Mouse (Mus musculus): ENCODE data around the gene Sult1a1. TPM values are rescaled to one million over a fixed set of nuclear protein-coding genes. Genes with fewer than 3 reads are reported as not detected.

The Sult1a1 gene
- polyA plus RNA-seq, 2 experiments: 4.5 to 15.2 TPM

DNA sequence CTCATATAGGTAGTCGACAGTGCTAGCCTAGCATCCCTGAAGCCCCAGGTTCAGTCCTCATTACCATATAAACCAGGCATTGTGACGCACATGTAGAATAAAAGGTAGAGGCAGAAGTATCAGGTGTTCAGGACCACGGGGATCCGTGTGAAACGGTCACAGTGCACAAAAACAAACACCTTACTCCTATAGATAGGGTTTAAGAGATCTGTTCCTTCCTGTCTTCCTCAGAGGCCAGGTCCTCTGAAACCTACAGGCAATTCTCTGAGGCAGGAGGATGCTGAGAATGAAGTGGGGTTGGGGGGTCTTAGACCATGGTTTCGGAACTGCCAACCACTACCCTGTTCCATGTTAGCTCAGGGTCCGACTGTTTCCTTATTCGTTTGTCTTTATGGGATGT lies 21.6 kb upstream of the Sult1a1 start:
- Histone ChIP-seq H3K9me3 (ENCODE audit: control insufficient read depth, low read length) (no peaks in the 10 kb centered on the region), H3K4me3 (ENCODE audit: insufficient read depth in 1 of 2, low read depth in 2 of 2, low read length in 2 of 2) (no peak overlapping the region), H3K27me3 (ENCODE audit: control insufficient read depth, insufficient read depth, low read length) (no peaks in the 10 kb centered on the region), H3K4me2 (ENCODE audit: low read depth) (no peak overlapping the region), H3K9ac (replicated peaks) (no peak overlapping the region), H3K36me3 (replicated peaks; ENCODE audit: control insufficient read depth, insufficient read depth, low read depth) (no peaks in the 10 kb centered on the region), H3K27ac (no peak overlapping the region), H3K4me1 (replicated peaks; ENCODE audit: control insufficient read depth in 2 of 2, insufficient read depth in 2 of 2, low read length in 1 of 2) (peaks cover 4 to 10% of the 10 kb centered on the region in 2 experiments; a peak in 3 of 4 replicates)
- ATAC-seq (ENCODE audit: insufficient read depth) (no peak), DNase-seq (ENCODE audit: low read depth in 3 of 3, low spot score in 3 of 3) (no peak)
- TF ChIP-seq CTCF (IDR thresholded peaks at IDR 0.05; ENCODE audit: low read depth): no peak
- TF ChIP-seq EP300 (IDR thresholded peaks at IDR 0.05; ENCODE audit: low read depth): no peak
- WGBS (ENCODE audit: insufficient replicate concordance): 79% methylated on average over 8 of the region's 8 CpGs

DNA sequence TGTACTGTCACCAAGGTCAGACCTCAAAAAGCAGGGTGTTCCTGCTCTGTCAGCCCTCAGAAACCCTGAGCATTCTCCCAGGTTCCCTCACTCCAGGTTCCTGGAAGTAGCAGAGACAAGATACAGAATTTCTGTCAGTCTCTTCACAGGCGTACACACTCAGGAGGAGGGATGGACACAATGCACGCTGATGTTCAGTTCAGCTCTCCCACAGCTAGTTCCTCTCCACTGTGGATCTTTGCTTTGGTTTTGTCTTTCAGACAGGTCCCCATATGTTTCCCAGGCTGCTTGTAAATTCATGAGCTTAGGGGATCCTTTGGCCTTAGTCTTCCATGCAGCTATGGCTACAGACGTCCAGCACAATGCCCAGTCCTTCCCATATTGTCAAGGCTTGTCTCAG lies 20.7 kb upstream of the Sult1a1 start:
- ATAC-seq (ENCODE audit: insufficient read depth): no peak
- Histone ChIP-seq H3K9ac (replicated peaks) (peak overlapping the region; percentile 65), H3K4me3 (ENCODE audit: insufficient read depth in 1 of 2, low read depth in 2 of 2, low read length in 2 of 2) (peak overlapping the region; percentile 70 to 75), H3K9me3 (ENCODE audit: control insufficient read depth, low read length) (no peaks in the 10 kb centered on the region), H3K4me2 (ENCODE audit: low read depth) (peak overlapping the region; percentile 91), H3K27ac (no peak overlapping the region), H3K4me1 (replicated peaks; ENCODE audit: control insufficient read depth in 2 of 2, insufficient read depth in 2 of 2, low read length in 1 of 2) (peaks cover 4 to 10% of the 10 kb centered on the region in 2 experiments; a peak in 3 of 4 replicates), H3K27me3 (ENCODE audit: control insufficient read depth, insufficient read depth, low read length) (no peaks in the 10 kb centered on the region), H3K36me3 (replicated peaks; ENCODE audit: control insufficient read depth, insufficient read depth, low read depth) (no peaks in the 10 kb centered on the region)
- WGBS (ENCODE audit: insufficient replicate concordance): 58% methylated on average over 3 of the region's 3 CpGs
- DNase-seq (ENCODE audit: low read depth in 3 of 3, low spot score in 3 of 3): no peak
- TF ChIP-seq EP300 (IDR thresholded peaks at IDR 0.05; ENCODE audit: low read depth) (no peak), CTCF (IDR thresholded peaks at IDR 0.05; ENCODE audit: low read depth) (no peak)

DNA sequence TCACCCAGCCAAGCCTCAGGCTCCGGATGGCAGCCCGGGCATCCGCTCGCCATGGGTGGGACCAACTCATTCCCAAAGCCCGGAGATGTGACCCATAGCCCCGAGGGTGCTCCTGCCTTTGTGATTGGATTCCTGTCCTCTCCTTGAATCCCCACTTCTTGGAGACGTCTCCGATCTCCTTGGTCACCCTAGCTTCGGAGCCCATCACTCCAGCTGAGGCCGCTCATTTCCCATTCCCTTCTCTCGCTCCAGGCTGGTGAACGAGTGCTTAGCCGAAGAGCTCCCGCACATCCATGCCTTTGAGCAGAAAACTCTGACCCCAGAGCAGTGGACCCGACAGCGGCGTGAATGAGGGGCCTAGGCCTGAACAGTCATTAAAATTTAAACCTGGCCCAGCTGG lies 20.1 kb upstream of the Sult1a1 start:
- TF ChIP-seq CTCF (IDR thresholded peaks at IDR 0.05; ENCODE audit: low read depth) (no peak), EP300 (IDR thresholded peaks at IDR 0.05; ENCODE audit: low read depth) (no peak)
- DNase-seq (ENCODE audit: low read depth in 3 of 3, low spot score in 3 of 3): no peak
- Histone ChIP-seq H3K9me3 (ENCODE audit: control insufficient read depth, low read length) (no peaks in the 10 kb centered on the region), H3K4me2 (ENCODE audit: low read depth) (peak overlapping the region; percentile 91), H3K36me3 (replicated peaks; ENCODE audit: control insufficient read depth, insufficient read depth, low read depth) (no peaks in the 10 kb centered on the region), H3K27ac (no peak overlapping the region), H3K27me3 (ENCODE audit: control insufficient read depth, insufficient read depth, low read length) (no peaks in the 10 kb centered on the region), H3K4me1 (replicated peaks; ENCODE audit: control insufficient read depth in 2 of 2, insufficient read depth in 2 of 2, low read length in 1 of 2) (peaks cover 4 to 9% of the 10 kb centered on the region in 2 experiments; a peak in 3 of 4 replicates), H3K9ac (replicated peaks) (peak overlapping the region; percentile 65), H3K4me3 (ENCODE audit: insufficient read depth in 1 of 2, low read depth in 2 of 2, low read length in 2 of 2) (peak overlapping the region; percentile 70 to 75)
- ATAC-seq (ENCODE audit: insufficient read depth): no peak
- 3% methylated on average over 17 of the region's 17 CpGs for WGBS (ENCODE audit: insufficient replicate concordance)

DNA sequence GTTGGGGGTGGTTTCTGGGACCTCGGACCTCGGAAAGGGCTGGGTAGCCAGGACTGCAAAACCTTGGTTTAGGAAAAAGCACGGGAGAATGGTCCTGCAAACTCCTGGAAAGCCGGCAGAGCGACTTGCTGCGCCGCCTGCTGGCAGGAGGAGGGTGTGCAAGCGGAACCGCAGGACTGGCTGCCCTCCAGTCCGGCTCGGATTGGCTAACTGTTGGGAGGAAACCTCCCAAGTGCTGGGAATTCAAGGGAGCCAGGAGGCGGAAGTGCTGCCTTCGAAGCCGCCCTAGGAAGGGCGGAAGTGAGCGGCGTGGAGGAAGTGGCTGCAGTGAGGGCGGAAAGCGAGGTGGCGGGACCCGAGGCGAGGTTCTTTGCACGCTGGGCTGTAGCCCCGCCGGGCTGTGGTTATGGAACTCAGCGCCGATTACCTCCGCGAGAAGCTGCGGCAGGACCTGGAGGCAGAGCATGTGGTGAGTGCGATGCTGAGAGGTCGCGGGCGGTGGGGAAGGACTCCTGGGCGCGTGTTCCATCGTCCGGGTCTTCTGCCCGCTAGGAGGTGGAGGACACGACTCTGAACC lies 19.5 kb upstream of the Sult1a1 start, which contains the start of gene Slx1b:
TSS of gene Slx1b (minus strand) at position 154 of the 577 bp plus-strand sequence.
- ATAC-seq (ENCODE audit: insufficient read depth): peak; percentile 96
- TF ChIP-seq CTCF (IDR thresholded peaks at IDR 0.05; ENCODE audit: low read depth) (peak; percentile 98), EP300 (IDR thresholded peaks at IDR 0.05; ENCODE audit: low read depth) (0 out of 2 replicates have a peak, but pooled peaks have one; percentile 15)
- no peaks in the 10 kb centered on the region for H3K9me3 ChIP-seq (ENCODE audit: control insufficient read depth, low read length)
- H3K4me2 ChIP-seq (ENCODE audit: low read depth): peak within 1 kb of the TSS; percentile 91
- peak; percentile 95 to 97 (median 96) for DNase-seq (ENCODE audit: low read depth in 3 of 3, low spot score in 3 of 3)
- H3K4me1 ChIP-seq (replicated peaks; ENCODE audit: control insufficient read depth in 2 of 2, insufficient read depth in 2 of 2, low read length in 1 of 2): peaks cover 4 to 5% of the 10 kb centered on the region in 2 experiments; a peak in 3 of 4 replicates
- H3K27ac ChIP-seq: peak within 1 kb of the TSS; percentile 79
- H3K9ac ChIP-seq (replicated peaks): peak within 1 kb of the TSS; percentile 89
- under 1% methylated on average over 40 of the region's 40 CpGs for WGBS (ENCODE audit: insufficient replicate concordance)
- no peaks in the 10 kb centered on the region for H3K36me3 ChIP-seq (replicated peaks; ENCODE audit: control insufficient read depth, insufficient read depth, low read depth)
- H3K4me3 ChIP-seq (ENCODE audit: insufficient read depth in 1 of 2, low read depth in 2 of 2, low read length in 2 of 2): peak within 1 kb of the TSS; percentile 70 to 75
- H3K27me3 ChIP-seq (ENCODE audit: control insufficient read depth, insufficient read depth, low read length): no peaks in the 10 kb centered on the region

DNA sequence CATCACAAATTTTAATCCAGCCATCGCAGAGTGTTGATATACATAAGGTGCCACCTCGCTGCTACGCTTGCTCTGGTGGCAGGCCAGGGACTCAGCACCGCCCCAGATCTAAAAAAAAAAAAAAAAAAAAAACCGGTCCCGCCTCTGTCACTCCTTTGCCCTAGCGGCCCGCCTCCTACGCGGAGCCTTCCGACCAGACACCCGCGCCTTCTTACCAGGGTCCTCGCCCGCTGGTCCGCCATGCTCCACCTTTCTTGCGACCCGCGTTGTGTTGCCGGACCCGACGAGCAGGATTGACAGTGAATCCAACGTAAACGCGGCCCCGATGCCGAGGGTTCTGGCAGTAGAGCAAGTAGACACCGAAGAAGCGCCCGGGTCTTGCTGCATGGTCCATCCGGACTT lies 19.0 kb upstream of the Sult1a1 start, which contains the start of gene Bola2:
TSS of gene Bola2 (plus strand) at position 192 of the 402 bp plus-strand sequence.
- Histone ChIP-seq H3K36me3 (replicated peaks; ENCODE audit: control insufficient read depth, insufficient read depth, low read depth) (no peaks in the 10 kb centered on the region), H3K9me3 (ENCODE audit: control insufficient read depth, low read length) (no peaks in the 10 kb centered on the region), H3K4me2 (ENCODE audit: low read depth) (peak within 1 kb of the TSS; percentile 91), H3K4me3 (ENCODE audit: insufficient read depth in 1 of 2, low read depth in 2 of 2, low read length in 2 of 2) (peak within 1 kb of the TSS; percentile 70 to 75), H3K4me1 (replicated peaks; ENCODE audit: control insufficient read depth in 2 of 2, insufficient read depth in 2 of 2, low read length in 1 of 2) (peaks cover 4 to 5% of the 10 kb centered on the region in 2 experiments; a peak in 3 of 4 replicates), H3K27me3 (ENCODE audit: control insufficient read depth, insufficient read depth, low read length) (no peaks in the 10 kb centered on the region), H3K27ac (peak within 1 kb of the TSS; percentile 79), H3K9ac (replicated peaks) (peak within 1 kb of the TSS; percentile 89)
- DNase-seq (ENCODE audit: low read depth in 3 of 3, low spot score in 3 of 3) (peak; percentile 63 to 73 (median 65)), ATAC-seq (ENCODE audit: insufficient read depth) (peak; percentile 80)
- TF ChIP-seq CTCF (IDR thresholded peaks at IDR 0.05; ENCODE audit: low read depth) (no peak), EP300 (IDR thresholded peaks at IDR 0.05; ENCODE audit: low read depth) (no peak)
- under 1% methylated on average over 31 of the region's 31 CpGs for WGBS (ENCODE audit: insufficient replicate concordance)

Measured in liver, embryonic 14.5 days (tissue).